Comparison of ENCODE assay signal across 7 mouse cellular contexts in the genomic region with DNA sequence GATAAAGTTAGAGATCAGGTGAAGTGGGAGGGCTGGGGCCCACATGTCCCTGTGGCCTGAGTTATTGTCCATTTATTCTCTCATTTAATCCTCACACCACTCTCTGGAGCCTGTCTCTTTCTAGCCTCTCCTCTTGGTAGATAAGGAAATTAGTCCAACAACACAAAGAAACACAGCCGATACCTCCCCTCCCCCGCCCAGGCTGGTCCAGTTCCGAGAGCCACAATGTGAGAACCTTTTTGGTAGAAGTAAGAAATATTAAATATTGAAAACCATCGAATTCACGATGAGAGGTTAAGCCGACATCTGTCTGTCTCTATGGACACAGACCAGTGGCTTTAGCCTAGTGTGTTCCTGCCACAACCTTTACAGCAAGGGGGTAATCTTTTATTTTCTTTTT. TPM values are rescaled to one million over a fixed set of nuclear protein-coding genes. Genes with fewer than 3 reads are reported as not detected.
DNase-seq lines count a peak whose midpoint lies in the region; ATAC-seq and TF ChIP-seq lines count a peak whose summit lies in the region.

No protein-coding gene starts in this region.

- H3K27ac ChIP-seq in lung, postnatal 0 days (ENCODE audit: low read length), result peak overlapping the region; percentile 99
- H3K27ac ChIP-seq in embryonic facial prominence, embryonic 15.5 days (replicated peaks), result peak overlapping the region; percentile 95
- H3K27ac ChIP-seq in intestine, embryonic 16.5 days (ENCODE audit: low read length), result 0 out of 2 replicates have a peak overlapping the region, but pooled peaks have one; percentile 1
- H3K27ac ChIP-seq in neural tube, embryonic 13.5 days (replicated peaks), result peak overlapping the region; percentile 99

- no peak for DNase-seq in lung, postnatal 0 days (ENCODE audit: low spot score)
- no peak for DNase-seq in lung, adult 18-20 months
- DNase-seq in right cerebral cortex, postnatal 36 days (ENCODE audit: low spot score in 2 of 2), result no peak
- DNase-seq in spleen, postnatal 36 days (ENCODE audit: low spot score in 2 of 2), result no peak

- H3K36me3 ChIP-seq in lung, postnatal 0 days (ENCODE audit: insufficient read depth, low read length), result no peaks in the 10 kb centered on the region
- H3K36me3 ChIP-seq in embryonic facial prominence, embryonic 15.5 days, result no peaks in the 10 kb centered on the region
- no peaks in the 10 kb centered on the region for H3K36me3 ChIP-seq in intestine, embryonic 16.5 days (ENCODE audit: control insufficient read depth, insufficient read depth, low read length)
- no peaks in the 10 kb centered on the region for H3K36me3 ChIP-seq in neural tube, embryonic 13.5 days

- no peaks in the 10 kb centered on the region for H3K27me3 ChIP-seq in lung, postnatal 0 days (replicated peaks; ENCODE audit: insufficient read depth, low read length)
- H3K27me3 ChIP-seq in embryonic facial prominence, embryonic 15.5 days, result no peaks in the 10 kb centered on the region
- H3K27me3 ChIP-seq in intestine, embryonic 16.5 days (replicated peaks; ENCODE audit: control insufficient read depth, insufficient read depth, low read length), result no peaks in the 10 kb centered on the region
- H3K27me3 ChIP-seq in neural tube, embryonic 13.5 days, result no peaks in the 10 kb centered on the region

- peaks cover 3% of the 10 kb centered on the region; the same call in 1 of the 2 replicates for H3K4me1 ChIP-seq in lung, postnatal 0 days (ENCODE audit: insufficient read depth, low read depth, low read length)
- peaks cover 42% of the 10 kb centered on the region for H3K4me1 ChIP-seq in embryonic facial prominence, embryonic 15.5 days
- peaks cover 19% of the 10 kb centered on the region; the same call in 1 of the 2 replicates for H3K4me1 ChIP-seq in intestine, embryonic 16.5 days (ENCODE audit: control insufficient read depth, insufficient read depth, low read length)
- peaks cover 69% of the 10 kb centered on the region for H3K4me1 ChIP-seq in neural tube, embryonic 13.5 days (replicated peaks)

- no peak for TF ChIP-seq CTCF in lung, postnatal 0 days (IDR thresholded peaks at IDR 0.05)

- no peak for ATAC-seq in lung, postnatal 0 days
- ATAC-seq in embryonic facial prominence, embryonic 15.5 days (ENCODE audit: insufficient number of reproducible peaks, low FRiP score, low TSS enrichment, low read depth), result no peak
- no peak for ATAC-seq in intestine, embryonic 16.5 days
- ATAC-seq in neural tube, embryonic 13.5 days (ENCODE audit: low read depth), result no peak

- peak overlapping the region; percentile 60 for H3K4me2 ChIP-seq in lung, postnatal 0 days (replicated peaks; ENCODE audit: low read depth, low read length)
- peak overlapping the region; percentile 52; the same call in 1 of the 2 replicates for H3K4me2 ChIP-seq in embryonic facial prominence, embryonic 15.5 days (replicated peaks)
- 0 out of 2 replicates have a peak overlapping the region, but pooled peaks have one; percentile 75 for H3K4me2 ChIP-seq in intestine, embryonic 16.5 days (ENCODE audit: low read depth, low read length)
- H3K4me2 ChIP-seq in neural tube, embryonic 13.5 days, result peak overlapping the region; percentile 67

- H3K9me3 ChIP-seq in lung, postnatal 0 days (ENCODE audit: low read length), result no peaks in the 10 kb centered on the region
- H3K9me3 ChIP-seq in embryonic facial prominence, embryonic 15.5 days (replicated peaks), result no peaks in the 10 kb centered on the region
- no peaks in the 10 kb centered on the region for H3K9me3 ChIP-seq in intestine, embryonic 16.5 days (ENCODE audit: control insufficient read depth, low read length)
- H3K9me3 ChIP-seq in neural tube, embryonic 13.5 days, result no peaks in the 10 kb centered on the region

- H3K9ac ChIP-seq in lung, postnatal 0 days (replicated peaks; ENCODE audit: low read depth), result no peak overlapping the region
- H3K9ac ChIP-seq in embryonic facial prominence, embryonic 15.5 days, result no peak overlapping the region
- peak overlapping the region; percentile 25; the same call in 1 of the 2 replicates for H3K9ac ChIP-seq in intestine, embryonic 16.5 days (ENCODE audit: low read depth, low read length)
- peak overlapping the region; percentile 91 for H3K9ac ChIP-seq in neural tube, embryonic 13.5 days

- 60% methylated on average over 6 of the region's 6 CpGs for WGBS in lung, postnatal 0 days
- WGBS in embryonic facial prominence, embryonic 15.5 days, result 58% methylated on average over 6 of the region's 6 CpGs
- 65% methylated on average over 6 of the region's 6 CpGs for WGBS in intestine, embryonic 16.5 days
- WGBS in neural tube, embryonic 13.5 days, result 19% methylated on average over 6 of the region's 6 CpGs

- TF ChIP-seq EP300 in lung, postnatal 0 days (IDR thresholded peaks at IDR 0.05), result no peak

- peak overlapping the region; percentile 58 for H3K4me3 ChIP-seq in lung, postnatal 0 days (ENCODE audit: low read depth, low read length)
- peak overlapping the region; percentile 44; the same call in 1 of the 2 replicates for H3K4me3 ChIP-seq in embryonic facial prominence, embryonic 15.5 days (replicated peaks)
- no peak overlapping the region for H3K4me3 ChIP-seq in intestine, embryonic 16.5 days (ENCODE audit: low read length)
- H3K4me3 ChIP-seq in neural tube, embryonic 13.5 days, result peak overlapping the region; percentile 46

RNA-seq across cellular contexts. Expression of a gene that starts 31.2 kb away (rescaled TPM):
- 881 and 945 TPM in 2 replicates for polyA plus RNA-seq in lung, postnatal 0 days (2015; fragmentation: Nextera tagmentation; extraction: Ambion mirVana)
- polyA plus RNA-seq in embryonic facial prominence, embryonic 15.5 days (2015; fragmentation: Nextera tagmentation; extraction: Ambion mirVana), result 1,473 and 1,543 TPM in 2 replicates
- polyA plus RNA-seq in intestine, embryonic 16.5 days (2015; fragmentation: Nextera tagmentation; extraction: Ambion mirVana), result 816 and 895 TPM in 2 replicates
- 13,124 and 14,228 TPM in 2 replicates for polyA plus RNA-seq in neural tube, embryonic 13.5 days (2015; fragmentation: Nextera tagmentation; extraction: Ambion mirVana)

RNA-seq across cellular contexts. Expression of a gene that starts 31.3 kb away (rescaled TPM):
- polyA plus RNA-seq in lung, postnatal 0 days (2015; fragmentation: Nextera tagmentation; extraction: Ambion mirVana), result not detected in 2 replicates
- not detected in 2 replicates for polyA plus RNA-seq in embryonic facial prominence, embryonic 15.5 days (2015; fragmentation: Nextera tagmentation; extraction: Ambion mirVana)
- polyA plus RNA-seq in intestine, embryonic 16.5 days (2015; fragmentation: Nextera tagmentation; extraction: Ambion mirVana), result not detected in 2 replicates
- polyA plus RNA-seq in neural tube, embryonic 13.5 days (2015; fragmentation: Nextera tagmentation; extraction: Ambion mirVana), result not detected in 2 replicates

RNA-seq across cellular contexts. Expression of a gene that starts 45.0 kb away (rescaled TPM):
- polyA plus RNA-seq in lung, postnatal 0 days (2015; fragmentation: Nextera tagmentation; extraction: Ambion mirVana), result 45.1 and 53.2 TPM in 2 replicates
- polyA plus RNA-seq in embryonic facial prominence, embryonic 15.5 days (2015; fragmentation: Nextera tagmentation; extraction: Ambion mirVana), result 131 and 134 TPM in 2 replicates
- polyA plus RNA-seq in intestine, embryonic 16.5 days (2015; fragmentation: Nextera tagmentation; extraction: Ambion mirVana), result 295 and 311 TPM in 2 replicates
- 25.6 and 29.7 TPM in 2 replicates for polyA plus RNA-seq in neural tube, embryonic 13.5 days (2015; fragmentation: Nextera tagmentation; extraction: Ambion mirVana)

RNA-seq across cellular contexts. Expression of a gene that starts 50.3 kb away (rescaled TPM):
- polyA plus RNA-seq in lung, postnatal 0 days (2015; fragmentation: Nextera tagmentation; extraction: Ambion mirVana), result 415 and 427 TPM in 2 replicates
- 1,427 and 1,514 TPM in 2 replicates for polyA plus RNA-seq in embryonic facial prominence, embryonic 15.5 days (2015; fragmentation: Nextera tagmentation; extraction: Ambion mirVana)
- polyA plus RNA-seq in intestine, embryonic 16.5 days (2015; fragmentation: Nextera tagmentation; extraction: Ambion mirVana), result 1,159 and 1,322 TPM in 2 replicates
- 1,062 and 1,121 TPM in 2 replicates for polyA plus RNA-seq in neural tube, embryonic 13.5 days (2015; fragmentation: Nextera tagmentation; extraction: Ambion mirVana)

Comparison
In these comparisons a context has a peak if more than half of its experiments do, and no peak if none do; other contexts are left out.
1. H3K27ac ChIP-seq: peak in every context shown above with its lines; median percentile 99 in lung, postnatal 0 days; 99 in neural tube, embryonic 13.5 days; 95 in embryonic facial prominence, embryonic 15.5 days; 1 in intestine, embryonic 16.5 days.
2. H3K9ac ChIP-seq: peak in intestine, embryonic 16.5 days (single experiment) and neural tube, embryonic 13.5 days (single experiment); none in lung, postnatal 0 days (single experiment) and embryonic facial prominence, embryonic 15.5 days (single experiment).
3. Peak in every context shown above with its lines, with median percentiles within 50 percentile points of each other: H3K4me2 ChIP-seq.